Mouse (Mus musculus): ENCODE data around the gene 9630041A04Rik.

- TF ChIP-seq CTCF (IDR thresholded peaks at IDR 0.05; ENCODE audit: low read depth) (no peak), EP300 (IDR thresholded peaks at IDR 0.05; ENCODE audit: low read depth) (no peak)
Observed at GRCm38 (mm10) chr9:101833619-101834018, 28.0 kb upstream of the 9630041A04Rik start.
